Mouse (Mus musculus): ENCODE measurements around the gene Zfp423.
A peak's percentile ranks its signal among the peaks of the same experiment; 100 is the strongest.

The Zfp423 gene

GRCm38 (mm10) chr8:87835411-87835821 lies 124.0 kb downstream of the Zfp423 start:
- DNase-seq, result peak; percentile 57

DNA sequence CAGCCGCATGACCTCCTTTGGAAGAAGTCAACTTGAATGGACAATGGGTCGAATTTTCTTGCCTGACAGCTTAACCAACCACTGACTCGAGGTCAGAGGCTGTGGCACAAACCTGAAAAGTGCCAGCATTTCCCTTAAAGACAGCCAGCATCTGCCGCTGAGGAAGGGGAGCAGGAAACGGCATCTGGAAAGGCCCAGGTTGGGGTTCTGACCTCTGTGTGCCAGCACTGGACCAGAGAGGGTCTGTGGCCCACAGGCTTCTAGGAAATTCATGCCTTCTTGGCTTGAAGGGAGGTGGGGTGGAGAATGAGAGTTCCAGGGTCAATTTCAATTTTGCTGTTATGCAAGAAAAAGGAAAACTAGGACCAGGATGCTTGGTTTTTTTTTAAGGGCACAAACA lies 124.7 kb downstream of the Zfp423 start:
- DNase-seq, result no peak

- peak; percentile 82 for DNase-seq
Measured at GRCm38 (mm10) chr8:87833841-87834620, 125.4 kb downstream of the Zfp423 start.

DNA sequence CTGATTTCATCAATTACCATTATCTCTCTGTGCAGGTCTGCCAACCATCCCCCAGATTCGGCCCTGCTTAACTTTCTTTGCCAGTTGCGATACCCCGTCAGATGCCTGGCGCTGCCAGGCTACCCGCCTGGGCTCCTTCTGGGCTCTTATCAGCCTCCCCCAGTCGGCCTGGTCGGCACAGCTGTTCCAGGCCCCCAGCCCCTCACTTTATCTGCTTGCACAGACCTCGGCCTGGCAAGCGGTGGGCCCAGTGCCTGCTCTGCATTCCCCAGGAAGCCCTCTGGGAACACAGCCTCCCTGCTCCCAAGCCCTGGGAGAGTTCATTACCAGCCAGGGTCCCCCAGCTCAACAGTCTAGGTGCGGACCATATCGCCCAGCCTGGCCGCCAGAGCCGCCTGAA lies 126.1 kb downstream of the Zfp423 start:
- no peak for DNase-seq

GRCm38 (mm10) chr8:87832381-87833325 lies 126.7 kb downstream of the Zfp423 start:
- no peak for DNase-seq

DNA sequence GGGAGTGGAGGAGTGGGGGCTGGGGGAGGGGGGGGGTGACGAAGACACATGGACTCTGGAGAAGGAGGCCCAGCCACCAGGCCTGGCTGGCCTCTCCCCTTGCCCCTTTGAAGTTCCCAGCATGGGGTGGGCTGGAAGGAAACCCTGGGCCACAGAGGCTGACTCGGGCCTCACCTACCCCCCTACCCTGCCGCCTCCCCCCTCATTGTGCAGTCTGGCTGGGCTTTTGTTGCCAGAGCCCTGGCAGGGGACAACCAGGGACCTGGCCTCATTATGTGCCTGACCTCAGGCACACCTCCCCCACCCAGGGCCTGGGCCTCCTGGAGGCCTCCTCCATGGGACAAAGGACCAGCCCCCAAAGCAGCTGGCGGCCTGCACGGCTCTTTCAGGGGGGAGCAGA lies 127.8 kb downstream of the Zfp423 start:
- DNase-seq, result no peak

DNA sequence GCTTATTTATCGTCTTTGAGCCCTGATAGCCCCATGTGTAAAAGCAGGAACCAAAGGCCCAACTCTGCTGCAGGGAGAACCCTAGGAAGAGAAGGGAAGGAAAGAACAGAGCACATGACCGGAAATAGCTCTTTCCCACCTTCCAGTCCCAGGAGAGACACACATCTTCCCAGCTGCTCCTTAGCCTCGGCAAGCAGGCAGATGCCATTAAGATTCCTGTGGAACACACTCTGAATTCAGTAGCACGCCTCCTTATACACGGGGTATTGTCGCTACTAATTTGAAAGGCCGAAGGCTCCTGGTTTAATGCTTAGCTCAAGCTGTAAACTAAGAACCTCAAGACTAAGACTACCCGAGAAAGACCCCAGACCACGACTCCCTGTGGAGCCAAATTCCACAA lies 128.3 kb downstream of the Zfp423 start:
- no peak for DNase-seq

GRCm38 (mm10) chr8:87830200-87830599 lies 129.2 kb downstream of the Zfp423 start:
- no peak for DNase-seq

DNA sequence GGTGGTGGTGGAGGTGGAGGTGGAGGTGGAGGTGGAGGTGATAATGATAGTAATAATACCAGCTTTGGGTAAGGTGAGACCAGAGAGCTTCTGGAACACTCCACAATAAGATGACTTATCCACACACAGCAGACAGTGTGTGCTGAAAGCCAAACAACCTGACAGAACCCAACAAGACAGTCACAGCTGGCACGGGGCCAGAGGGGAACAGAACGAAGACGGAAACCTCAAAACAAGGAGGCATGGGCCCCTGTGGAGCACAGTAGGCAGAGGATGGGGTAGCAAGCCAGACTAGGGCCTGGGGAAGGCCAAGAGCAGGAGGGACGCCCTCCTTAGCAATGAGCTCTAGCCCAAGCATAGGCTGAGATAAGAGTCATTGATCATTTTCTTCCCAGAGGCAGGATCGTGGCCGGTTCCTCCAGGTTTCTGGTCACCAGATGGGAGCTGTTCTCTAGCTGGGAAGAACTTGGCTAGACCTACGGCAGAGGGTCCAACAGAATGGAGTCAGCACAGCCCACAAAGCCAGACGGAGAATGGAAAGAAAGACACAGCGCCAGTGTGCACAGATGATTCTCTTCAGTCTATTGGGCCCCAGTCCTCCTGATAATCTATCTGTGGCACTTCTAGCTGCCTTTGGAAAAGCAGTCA lies 133.3 kb downstream of the Zfp423 start:
- peak; percentile 23 for DNase-seq

DNA sequence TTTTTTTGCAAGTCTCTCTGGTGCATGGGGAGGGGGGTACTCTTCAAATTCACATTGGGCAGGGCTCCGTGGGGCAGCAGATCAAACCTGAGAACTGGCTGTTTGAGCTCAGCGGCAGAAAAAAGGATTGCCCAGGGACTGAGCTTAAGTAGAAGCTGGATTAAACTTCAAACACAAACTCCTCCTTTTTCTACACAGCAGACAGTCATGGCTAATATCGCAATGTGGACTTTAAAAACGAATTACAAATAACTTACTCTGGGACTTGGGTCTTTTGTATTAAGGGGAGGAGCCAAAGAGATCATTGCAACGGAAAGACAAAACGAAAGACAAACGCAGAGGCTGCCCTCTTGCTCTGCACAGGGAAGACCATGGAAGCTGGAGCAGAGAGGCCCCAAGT lies 136.2 kb downstream of the Zfp423 start:
- DNase-seq, result no peak

DNA sequence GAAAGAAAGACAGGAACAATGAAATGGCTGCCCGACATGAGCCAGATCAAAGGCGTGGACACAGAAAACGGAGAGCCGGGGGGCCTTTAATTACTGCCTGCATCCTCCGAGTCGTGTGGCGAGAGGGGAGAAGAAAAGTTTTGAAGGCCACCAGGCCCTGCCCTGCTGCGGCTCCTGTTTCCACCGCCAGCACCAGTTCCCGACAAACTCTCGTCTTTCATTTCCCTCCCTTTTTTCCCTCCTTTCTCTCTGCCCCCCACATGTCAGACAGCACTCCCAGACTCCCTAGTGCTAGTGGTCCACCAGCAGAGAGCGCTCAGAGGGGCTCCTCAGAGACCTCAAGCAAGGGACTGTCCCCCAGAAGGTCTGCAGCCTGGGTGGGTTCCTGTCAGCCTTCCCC lies 136.7 kb downstream of the Zfp423 start:
- no peak for DNase-seq

DNA sequence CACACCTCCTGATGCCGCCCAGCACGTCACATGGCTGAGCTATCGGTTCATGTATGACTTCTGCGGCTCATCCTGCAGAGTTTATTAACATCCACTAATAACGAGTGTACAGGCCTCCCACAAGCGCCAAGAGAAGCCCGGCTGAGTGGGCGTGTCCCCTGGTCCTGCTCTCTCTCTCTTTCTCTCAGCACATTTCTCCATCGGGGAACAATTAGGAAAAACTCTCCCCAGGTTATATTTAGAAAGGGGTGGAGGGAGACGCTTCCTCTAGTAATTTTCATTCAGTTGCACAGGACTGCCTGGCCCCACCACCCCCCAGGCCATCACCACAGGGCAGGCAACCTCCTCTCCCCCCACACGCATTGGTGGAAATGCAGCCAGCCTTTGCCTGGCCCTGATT lies 137.2 kb downstream of the Zfp423 start:
- DNase-seq, result no peak

DNA sequence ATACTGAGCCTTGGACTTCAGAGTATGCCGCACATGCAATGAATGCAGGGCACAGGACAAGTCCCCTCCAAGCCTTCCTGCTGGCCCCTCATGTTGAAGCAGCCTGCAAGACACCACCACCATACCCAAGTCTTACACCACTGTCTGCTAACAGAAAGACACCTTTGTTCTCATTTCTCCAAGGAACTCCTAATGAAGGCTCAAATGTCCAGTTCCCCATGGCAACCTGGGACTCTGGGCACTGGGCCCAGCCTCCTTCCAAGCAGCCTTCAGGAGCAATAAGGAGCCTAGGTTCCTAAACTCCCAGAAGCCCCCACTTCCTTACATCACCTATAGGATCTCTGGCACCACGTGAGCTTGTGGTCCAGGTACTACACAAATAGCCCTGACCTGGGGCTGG lies 137.7 kb downstream of the Zfp423 start:
- DNase-seq, result no peak

GRCm38 (mm10) chr8:87819263-87819662 lies 140.1 kb downstream of the Zfp423 start:
- DNase-seq, result no peak

DNA sequence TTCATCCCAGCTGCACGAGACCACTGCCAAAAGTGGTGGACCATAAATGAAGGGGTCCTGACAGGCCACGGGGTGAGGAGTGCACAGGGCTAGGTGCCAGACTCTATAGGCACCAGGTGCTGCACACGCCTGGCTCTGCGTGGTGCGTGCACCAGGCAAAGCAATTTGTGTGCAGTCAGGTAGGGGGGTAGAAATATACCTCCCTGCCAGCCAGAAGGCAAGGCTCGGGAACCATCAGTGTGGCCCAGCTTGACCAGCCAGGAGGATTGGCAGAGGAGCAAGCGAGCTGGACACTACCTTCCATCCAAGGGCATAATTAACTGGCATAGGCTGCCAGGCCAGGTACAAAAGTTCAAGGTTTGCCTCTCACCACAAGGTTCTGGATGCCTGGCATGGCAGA lies 140.9 kb downstream of the Zfp423 start:
- DNase-seq, result no peak

- DNase-seq, result no peak
Measured at GRCm38 (mm10) chr8:87816141-87816540, 143.3 kb downstream of the Zfp423 start.

DNA sequence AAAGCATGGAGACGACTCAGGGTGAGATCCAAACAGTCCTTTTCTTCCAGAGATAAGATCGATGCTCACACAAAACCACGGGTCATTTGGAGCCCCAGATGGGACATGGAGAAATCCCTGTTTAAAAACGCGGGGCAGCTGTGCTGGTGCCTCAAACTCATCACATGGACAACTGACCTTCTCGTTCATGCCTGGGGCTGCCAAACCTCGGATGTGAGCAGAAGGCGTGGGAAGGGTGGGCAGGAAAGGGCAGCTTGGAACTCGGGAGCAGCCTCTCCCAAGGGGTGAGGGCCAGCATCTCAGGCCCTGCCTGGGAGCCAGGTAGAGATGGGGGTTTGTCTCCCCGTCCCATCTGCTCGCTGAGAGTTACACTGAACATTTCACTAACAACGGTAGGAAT lies 146.7 kb downstream of the Zfp423 start:
- DNase-seq, result no peak

GRCm38 (mm10) chr8:87812069-87812449 lies 147.3 kb downstream of the Zfp423 start:
- no peak for DNase-seq

DNA sequence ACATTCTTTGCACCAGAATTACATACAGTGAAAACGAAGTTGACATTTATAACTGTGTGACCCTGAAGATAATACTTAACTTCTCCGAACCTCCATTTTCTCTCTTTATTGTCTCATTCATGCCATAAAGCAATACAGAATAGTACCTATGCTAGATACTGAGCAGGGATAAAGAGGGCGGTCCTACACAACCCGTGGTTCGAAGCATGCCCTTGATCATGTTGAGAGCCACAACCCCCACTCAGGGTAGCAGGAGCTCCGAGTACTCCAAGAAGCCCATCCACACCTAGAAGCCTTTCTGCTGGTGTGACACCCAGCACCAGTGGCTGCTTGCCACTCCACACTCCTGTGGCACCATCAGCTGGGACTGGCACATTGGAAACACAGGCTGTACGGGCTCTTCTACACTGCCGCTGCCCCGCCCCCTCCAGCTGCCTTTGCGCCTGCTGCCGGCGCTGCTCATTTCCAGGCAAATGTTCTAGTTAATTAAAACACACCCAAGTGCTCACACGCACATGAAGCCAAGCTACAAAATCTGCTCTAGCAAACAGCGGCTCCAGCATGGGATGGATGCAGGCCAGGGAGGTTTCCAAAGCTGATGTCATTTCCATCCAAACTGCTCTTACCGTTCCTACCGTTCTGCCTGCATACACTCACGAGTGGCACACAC lies 147.9 kb downstream of the Zfp423 start:
- peak; percentile 61 for DNase-seq

DNA sequence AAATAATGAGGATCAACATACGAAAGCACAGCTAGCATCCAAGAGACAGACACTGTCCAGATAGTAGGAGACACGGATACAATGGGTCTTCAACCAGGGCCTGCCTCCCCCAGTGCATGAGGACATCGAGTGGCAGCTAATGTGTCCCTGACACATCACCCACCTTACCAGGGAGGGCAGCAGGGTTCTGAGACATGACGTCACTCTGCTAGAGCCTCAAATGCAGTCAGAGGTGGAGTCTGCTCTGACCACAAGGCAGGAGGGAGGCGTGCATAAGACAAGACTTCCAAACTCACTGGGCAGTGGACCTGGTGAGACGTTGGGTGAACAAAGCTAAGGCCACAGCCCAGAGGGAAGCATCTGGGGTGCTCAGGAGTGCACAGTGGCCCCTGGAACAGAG lies 148.6 kb downstream of the Zfp423 start:
- DNase-seq, result no peak

DNA sequence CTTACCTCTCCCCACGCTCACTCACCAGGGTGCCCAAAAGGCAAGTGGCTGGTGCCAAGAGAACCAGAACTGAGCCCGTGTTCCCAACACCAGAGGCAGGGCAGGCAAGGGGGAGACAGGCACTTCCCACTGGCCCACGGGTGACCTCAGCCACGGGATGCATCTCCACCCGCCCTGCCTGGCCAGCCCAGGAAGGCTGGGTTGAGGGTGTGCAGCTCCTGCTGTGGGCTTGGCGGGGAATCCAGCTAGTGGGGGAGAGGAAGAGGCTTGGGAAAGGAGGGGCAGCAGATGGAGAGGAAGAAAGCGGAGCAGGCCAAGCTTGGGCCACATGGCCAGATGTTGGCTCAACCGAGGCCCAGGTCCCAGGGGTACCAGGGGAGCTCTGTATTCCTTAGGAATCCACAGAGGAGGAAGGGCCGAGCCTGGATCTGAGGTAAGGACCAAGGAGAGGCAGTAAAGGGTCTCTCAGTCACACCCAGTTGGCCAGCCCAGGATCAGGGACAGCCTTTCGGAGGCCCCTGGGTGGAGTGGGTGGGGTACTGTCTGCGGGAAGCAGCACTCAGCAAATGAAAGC lies 155.0 kb downstream of the Zfp423 start:
- peak; percentile 39 for DNase-seq

DNA sequence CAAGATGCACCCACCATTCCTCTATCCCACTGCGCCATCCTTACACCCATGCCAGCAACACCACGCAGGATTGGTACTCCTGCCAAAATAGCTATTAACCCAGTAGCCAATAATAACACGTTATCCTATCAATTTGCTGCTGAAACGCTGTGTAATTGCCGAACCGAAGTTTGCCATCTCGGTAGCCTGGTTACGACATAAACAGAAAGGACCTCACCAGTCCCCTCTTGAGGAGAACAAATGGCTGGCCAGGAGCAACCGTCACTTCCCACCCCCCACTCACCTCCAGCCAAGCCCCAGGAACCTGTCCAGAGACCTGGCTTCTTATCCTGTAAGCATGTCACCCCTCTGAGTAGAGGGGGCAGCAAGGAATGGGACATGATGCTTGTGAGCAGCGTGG lies 156.0 kb downstream of the Zfp423 start:
- DNase-seq, result no peak

DNA sequence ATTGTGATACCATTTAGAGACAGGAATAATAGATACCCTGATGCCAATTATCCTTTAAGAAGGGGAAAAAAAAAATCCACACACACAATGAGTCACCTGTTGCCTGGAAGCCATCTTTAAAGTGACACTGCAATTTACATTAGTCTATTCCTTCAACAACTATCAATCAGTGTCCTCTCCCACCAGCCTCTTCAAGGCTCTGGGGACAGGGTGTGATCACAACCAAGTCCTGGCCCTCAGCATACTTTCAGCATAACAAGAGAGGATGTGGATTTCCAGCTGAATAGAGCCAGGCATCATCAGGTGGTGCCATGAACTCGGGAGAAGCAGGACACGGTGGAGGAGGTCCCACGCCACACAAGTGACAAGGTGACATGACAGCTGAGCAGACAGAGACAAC lies 156.8 kb downstream of the Zfp423 start:
- DNase-seq, result no peak
